Mouse (Mus musculus) lung, postnatal 36 days (tissue): ENCODE measurements around the gene Tmem41a.

Experiments
- DNase-seq: peaks from one replicate; pipeline ENCODE4 v3.0.0; 2022; ENCODE audit warnings: mixed read lengths

Gene Tmem41a

GRCm38 (mm10) chr16:21893890-21894289 lies 53.5 kb downstream of the Tmem41a start:
- no peak for DNase-seq

DNA sequence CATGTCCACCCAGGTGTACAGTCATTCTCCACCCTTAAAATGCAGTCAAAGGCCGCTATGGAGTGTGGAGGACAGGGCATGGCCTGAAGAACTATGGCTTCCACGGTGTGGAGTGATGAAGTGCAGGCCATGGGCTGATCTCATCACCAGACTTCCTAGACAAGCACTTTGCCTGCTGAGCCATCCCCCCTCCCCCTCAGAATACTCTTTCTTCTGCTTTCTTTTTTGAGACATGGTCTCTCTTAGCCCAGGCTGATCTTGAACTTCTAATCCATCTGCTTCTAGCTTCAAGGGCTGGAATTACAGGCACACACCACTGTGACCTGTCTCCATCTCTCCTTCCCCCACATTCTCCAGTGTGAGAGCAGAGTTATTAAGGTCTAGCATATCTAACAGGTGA lies 59.8 kb downstream of the Tmem41a start:
- DNase-seq: no peak
